Mouse (Mus musculus) urinary bladder, postnatal 14 days (tissue): ENCODE results near the gene Nhlrc3.
A peak's percentile ranks its signal among the peaks of the same experiment; 100 is the strongest.

ENCODE experiments used
- DNase-seq: peaks from one replicate; pipeline ENCODE4 v3.0.0; 2021; ENCODE audit warnings: low spot score

Nhlrc3 gene

GRCm38 (mm10) chr3:53454561-53454960 is 8.6 kb downstream of the Nhlrc3 start:
- DNase-seq, result no peak

DNA sequence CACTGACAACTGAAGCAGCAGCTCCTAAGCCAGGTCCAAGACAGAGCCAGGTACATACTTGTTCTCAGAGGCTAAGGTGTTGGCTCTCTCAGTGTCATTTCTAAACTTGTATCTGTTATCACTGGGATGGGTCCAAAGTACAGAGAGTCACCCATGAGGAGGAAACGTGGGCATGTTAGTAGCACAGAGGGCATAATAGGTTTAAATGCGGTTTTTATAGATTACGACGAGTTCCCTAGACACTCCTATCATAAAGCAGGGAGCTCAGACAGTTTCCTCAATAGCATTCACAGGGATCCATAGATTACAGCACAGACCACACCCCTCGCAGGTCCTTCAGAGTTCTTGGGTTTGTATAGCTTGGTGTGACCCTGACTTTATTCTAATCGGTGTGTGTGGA is 9.1 kb downstream of the Nhlrc3 start:
- no peak for DNase-seq

DNA sequence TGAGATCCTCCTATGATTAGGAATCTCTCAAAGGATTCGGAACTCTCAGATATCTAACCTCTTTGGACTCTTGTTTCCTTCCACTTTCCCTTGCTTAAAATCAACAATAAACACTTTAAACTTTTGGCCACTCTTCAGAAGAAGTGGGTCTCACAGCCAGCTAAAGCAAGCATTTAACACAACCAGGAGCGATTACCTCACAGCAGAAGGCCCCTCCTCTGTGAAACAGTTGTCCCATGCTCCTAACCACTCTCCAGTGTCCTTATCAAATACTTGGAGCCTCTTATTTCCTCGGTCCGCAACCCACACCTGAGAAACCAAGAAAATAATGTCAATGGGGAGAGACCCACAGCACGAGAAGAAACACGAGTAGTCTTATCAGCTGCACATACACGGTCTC is 9.8 kb downstream of the Nhlrc3 start:
- DNase-seq, result no peak

DNA sequence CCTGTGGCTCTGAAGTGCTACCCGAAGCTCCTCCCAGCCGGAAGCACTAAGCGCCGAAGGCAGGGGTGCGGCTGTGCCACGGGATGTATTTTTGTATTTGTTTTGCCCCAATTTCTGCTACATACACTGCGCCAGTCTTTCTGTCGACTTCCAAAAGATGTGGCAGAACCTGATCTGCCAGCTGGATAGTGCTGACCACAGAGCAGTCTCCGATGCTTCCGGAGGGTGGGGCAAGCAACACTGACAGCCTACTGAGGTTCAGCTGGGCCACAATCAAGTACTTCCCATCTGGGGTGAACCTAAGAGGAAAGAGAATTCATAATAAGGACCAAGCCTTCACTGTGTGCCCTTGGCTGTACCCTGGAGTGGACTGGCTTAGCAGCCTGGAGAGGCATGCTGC is 10.8 kb downstream of the Nhlrc3 start:
- DNase-seq, result peak; percentile 81

- DNase-seq, result peak; percentile 2
Observed at GRCm38 (mm10) chr3:53450666-53451065, 12.5 kb downstream of the Nhlrc3 start.

GRCm38 (mm10) chr3:53448208-53448607 is 14.9 kb downstream of the Nhlrc3 start:
- DNase-seq, result no peak

DNA sequence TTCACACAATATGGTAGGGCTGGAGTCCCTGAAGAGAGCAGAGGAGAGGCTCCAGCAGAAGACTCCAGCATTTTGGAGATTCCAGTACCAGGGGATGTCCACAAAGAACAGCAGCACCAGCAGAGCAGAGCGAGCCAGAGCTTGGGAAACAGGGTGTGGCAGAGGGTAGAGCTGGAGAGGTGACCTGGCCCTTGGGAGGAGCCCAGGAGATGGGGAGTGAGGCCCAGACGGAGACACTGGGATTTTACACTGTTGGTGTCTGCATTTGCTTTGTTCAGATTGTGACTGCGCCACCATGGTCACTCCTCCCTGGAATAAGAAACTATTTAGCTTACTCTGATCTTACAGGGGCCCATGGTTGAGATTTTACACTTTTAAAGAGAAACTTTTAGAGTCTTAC is 16.3 kb downstream of the Nhlrc3 start:
- no peak for DNase-seq

DNA sequence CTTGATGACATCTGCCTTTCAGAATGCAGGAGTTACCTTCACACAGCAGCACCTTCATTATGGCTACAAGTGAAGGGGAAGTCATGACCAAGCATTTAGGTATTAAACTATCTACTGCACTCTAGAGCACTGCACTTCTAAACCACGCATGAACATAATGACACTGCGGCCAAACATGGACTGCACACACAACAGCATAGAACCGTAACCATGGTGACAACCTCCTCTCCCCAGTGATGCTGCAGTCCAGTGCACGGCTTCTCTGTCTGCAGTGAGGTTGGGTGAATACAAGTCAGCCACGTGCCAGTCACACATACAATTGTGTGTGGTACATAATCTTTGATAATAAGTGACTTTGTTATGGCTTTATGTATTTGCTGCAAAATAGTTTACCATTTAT is 17.6 kb downstream of the Nhlrc3 start:
- no peak for DNase-seq

- no peak for DNase-seq
Observed at GRCm38 (mm10) chr3:53436550-53436949, 26.6 kb downstream of the Nhlrc3 start.

- DNase-seq, result no peak
Observed at GRCm38 (mm10) chr3:53434610-53435009, 28.5 kb downstream of the Nhlrc3 start.

DNA sequence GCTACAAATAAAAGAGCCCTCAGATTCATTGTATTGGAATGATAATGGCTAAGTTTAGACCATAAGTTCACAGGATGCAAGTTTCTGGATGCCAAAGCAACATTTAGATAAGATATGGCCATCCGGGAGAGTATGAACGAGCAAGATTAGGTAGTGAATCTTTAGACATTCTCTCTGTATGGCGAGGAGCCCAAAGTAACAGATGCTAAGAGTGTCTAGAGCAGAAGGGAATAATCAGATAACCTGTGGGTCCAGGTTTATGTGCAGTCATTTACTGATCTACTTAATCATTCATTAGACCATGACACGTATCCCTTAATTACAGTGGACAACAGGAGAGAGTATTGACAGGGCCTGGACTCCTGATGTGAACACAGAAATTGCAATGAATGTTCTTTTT is 39.6 kb downstream of the Nhlrc3 start:
- no peak for DNase-seq

DNA sequence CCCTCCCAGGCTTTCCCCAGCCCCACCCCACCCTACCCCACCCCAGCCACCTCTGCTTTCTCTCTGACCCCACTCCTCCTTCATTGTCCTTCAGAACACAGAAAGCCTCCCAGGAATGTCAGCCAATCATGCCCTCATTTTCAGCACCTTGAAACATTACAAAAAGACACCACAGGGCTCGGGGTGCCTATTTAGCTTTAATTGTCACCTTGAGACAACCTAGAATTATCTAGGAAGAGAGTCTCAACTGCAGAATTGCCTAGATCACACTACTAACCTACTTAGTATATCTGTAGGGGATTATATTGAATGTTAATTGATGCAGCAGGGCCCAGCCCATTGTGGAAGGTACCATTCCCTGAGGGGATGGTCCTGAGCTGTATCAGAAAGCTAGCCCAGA is 40.4 kb downstream of the Nhlrc3 start:
- no peak for DNase-seq

DNA sequence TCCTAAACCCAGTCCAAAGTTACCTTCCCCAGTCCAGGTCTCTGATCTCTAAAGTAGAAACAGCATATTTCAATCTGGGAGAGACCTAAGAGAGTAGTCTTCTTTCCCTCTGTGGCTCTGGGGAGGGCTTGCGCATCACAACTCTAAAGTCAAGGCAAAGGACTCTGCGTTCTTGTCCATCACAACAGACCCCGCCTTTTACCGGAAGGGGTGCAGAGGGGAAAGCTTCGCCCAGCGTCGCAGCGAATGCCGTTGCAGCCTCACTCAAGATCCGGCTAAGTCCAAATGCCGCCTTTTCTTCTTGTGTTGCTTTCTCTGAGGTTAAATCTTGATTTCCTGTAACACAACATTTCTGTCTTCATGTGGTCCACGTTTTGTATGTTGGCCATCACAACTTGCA is 41.5 kb downstream of the Nhlrc3 start:
- no peak for DNase-seq

GRCm38 (mm10) chr3:53417701-53418100 is 45.4 kb downstream of the Nhlrc3 start:
- DNase-seq, result no peak

DNA sequence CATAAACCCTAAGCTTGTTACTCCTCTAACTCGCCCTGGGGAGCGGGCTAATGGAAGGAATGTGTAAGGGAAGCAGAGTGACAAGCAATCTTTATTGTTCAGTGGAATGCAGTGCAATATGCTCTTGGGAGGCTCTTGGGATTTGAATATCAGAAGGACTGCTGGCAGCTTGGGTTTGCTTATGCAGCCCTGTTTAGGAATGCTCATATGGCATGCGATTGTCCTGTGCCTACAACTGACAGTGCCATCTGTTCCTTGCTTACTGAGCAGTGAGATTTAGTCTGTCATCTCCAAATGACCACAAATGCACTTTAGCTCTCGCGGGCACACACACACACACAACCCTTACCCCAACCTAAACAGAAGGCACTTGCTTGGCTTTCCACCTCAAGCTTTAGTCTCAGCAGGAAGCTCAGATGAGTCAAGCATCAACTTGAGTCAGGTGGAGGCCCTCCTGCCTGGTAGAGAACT is 47.1 kb downstream of the Nhlrc3 start:
- DNase-seq, result no peak

- no peak for DNase-seq
Observed at GRCm38 (mm10) chr3:53413959-53414358, 49.2 kb downstream of the Nhlrc3 start.

DNA sequence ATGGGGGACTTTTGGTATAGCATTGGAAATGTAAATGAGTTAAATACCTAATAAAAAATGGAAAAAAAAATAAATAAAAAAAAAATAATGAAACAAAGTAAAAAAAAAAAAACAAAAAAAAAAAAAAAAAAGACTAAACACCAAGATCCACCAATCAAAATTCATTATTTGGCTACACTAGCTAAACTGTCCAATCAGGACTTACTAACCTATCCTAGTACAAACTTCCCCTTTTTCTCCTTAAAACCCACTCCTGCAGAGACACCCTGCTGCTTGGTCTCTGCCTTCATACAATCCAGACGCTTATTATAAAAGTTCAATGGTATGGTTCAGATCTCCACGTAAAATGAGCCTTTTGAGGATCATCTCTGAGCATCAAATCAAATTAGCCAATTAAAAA is 49.7 kb downstream of the Nhlrc3 start:
- no peak for DNase-seq

GRCm38 (mm10) chr3:53412259-53412658 is 50.9 kb downstream of the Nhlrc3 start:
- no peak for DNase-seq

DNA sequence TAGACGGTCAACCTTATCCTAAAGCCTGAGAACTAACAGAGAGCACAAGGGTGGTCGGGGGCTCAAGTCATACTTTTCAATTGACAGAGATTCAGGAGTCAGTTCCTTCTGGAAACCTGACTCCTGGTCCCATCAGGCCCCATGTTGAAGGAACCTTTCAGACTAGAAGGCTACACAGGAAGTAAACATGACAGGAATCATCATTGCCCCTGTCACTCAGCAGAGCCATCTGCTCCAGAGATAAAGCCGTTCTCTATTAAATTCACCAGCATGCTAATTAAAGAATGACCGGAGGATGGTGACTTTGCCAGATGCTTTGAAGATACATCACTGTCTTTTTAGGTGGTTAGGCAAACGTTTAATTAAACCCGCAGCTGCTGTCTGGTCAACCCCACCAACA is 53.1 kb downstream of the Nhlrc3 start:
- no peak for DNase-seq

DNA sequence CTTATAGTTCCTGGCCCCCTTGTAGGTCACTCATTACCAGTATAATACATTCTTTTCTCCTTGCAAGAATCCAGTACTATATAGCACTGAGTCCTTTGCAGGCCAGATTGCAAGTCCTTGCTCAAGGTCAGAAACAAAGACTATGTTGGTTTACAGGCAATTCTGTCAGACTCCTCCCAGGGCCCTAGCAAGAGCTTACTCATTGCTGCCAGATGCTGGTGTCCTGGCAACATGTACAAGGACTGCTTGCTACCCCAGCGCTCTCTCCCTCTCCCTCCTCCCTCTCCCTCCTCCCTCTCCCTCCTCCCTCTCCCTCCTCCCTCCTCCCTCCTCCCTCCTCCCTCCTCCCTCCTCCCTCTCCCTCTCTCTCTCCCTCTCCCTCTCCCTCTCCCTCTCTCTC is 56.0 kb downstream of the Nhlrc3 start:
- DNase-seq, result no peak
